12 mouse cellular contexts compared by ENCODE assay signal in the genomic region with DNA sequence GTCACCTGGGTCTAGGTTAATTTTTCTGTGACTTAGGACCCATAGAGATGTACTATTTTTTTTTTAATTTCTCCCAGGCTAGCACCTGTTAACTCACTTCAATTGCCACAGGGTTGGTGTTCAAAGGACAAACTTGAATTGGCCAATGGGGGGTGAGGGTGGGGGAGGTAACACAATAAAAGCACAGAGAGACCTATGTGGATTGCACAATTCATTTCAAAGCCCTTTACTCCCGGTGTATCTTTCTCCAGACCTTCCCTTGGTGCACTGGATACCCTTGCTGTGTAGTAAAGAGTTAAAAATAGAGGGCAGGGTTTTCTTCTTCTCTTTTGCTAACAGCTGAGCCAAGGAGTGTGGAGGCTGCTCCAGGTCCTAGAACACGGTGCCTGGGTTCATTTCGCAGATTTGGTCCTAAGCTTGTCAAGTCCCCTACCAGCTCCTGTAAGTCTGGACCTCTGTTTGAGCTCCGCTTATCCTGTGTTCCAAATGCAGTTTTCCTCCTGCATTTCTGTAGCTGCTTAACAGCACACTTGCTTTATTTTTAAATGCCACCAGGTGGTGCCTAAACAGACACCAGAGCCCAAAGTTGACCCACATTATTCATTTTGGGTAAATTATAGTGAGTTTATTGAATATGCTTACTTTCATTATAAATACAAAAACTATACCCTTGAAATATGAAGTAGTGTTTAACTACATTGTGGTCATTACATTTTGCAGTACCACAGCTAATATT. TPM values are rescaled to one million over a fixed set of nuclear protein-coding genes. Genes with fewer than 3 reads are reported as not detected.
A peak's percentile ranks its signal among the peaks of the same experiment; 100 is the strongest.
DNase-seq lines count a peak whose midpoint lies in the region; ATAC-seq and TF ChIP-seq lines count a peak whose summit lies in the region.
"Had no signal": no experiment of that assay in that cellular context is flagged by ENCODE, and none has a peak within 500 bp of the region (broad histone marks: within the 10 kb centered on the region; RNA-seq: fewer than 3 reads in every experiment).

No protein-coding gene starts in this region.

- H3K27ac ChIP-seq in gastrocnemius, adult 2 months, result no peak overlapping the region
- no peak overlapping the region for H3K27ac ChIP-seq in lung, postnatal 0 days (ENCODE audit: low read length)
- H3K27ac ChIP-seq: hindbrain, embryonic 15.5 days; lung, embryonic 15.5 days had no signal

- DNase-seq in gastrocnemius, adult 2 months, result no peak
- no peak for DNase-seq in gastrocnemius, postnatal 10 days
- DNase-seq in lung, postnatal 0 days (ENCODE audit: low spot score), result no peak
- no peak for DNase-seq in lung, postnatal 14 days
- peak; percentile 16 for DNase-seq in R1 (ENCODE audit: low read depth, low spot score)
- peak; percentile 35 for DNase-seq in naive thymus-derived CD4-positive, alpha-beta T cell, adult 2 months (ENCODE audit: low read depth)
- no peak for DNase-seq in embryo, embryonic 9.5 days (ENCODE audit: extremely low spot score)
- DNase-seq: adrenal gland, adult 8-10 months; layer of hippocampus, postnatal 36 days had no signal

- no peak overlapping the region for H3K9ac ChIP-seq in lung, postnatal 0 days (replicated peaks; ENCODE audit: low read depth)
- H3K9ac ChIP-seq: hindbrain, embryonic 15.5 days; lung, embryonic 15.5 days had no signal

- no peaks in the 10 kb centered on the region for H3K36me3 ChIP-seq in lung, postnatal 0 days (ENCODE audit: insufficient read depth, low read length)
- H3K36me3 ChIP-seq: hindbrain, embryonic 15.5 days; lung, embryonic 15.5 days had no signal

- no peak for TF ChIP-seq EP300 in lung, postnatal 0 days (IDR thresholded peaks at IDR 0.05)

- no peaks in the 10 kb centered on the region for H3K9me3 ChIP-seq in lung, postnatal 0 days (ENCODE audit: low read length)
- H3K9me3 ChIP-seq: hindbrain, embryonic 15.5 days; lung, embryonic 15.5 days had no signal

- no peaks in the 10 kb centered on the region for H3K4me1 ChIP-seq in lung, postnatal 0 days (ENCODE audit: insufficient read depth, low read depth, low read length)
- H3K4me1 ChIP-seq: hindbrain, embryonic 15.5 days; lung, embryonic 15.5 days had no signal

- intact Hi-C loops in gastrocnemius, adult 2 months (cut with DNase I), result no loop called here

- WGBS in lung, postnatal 0 days, result 69% methylated on average over 4 of the region's 4 CpGs

- TF ChIP-seq CTCF in gastrocnemius, adult 2 months (IDR thresholded peaks at IDR 0.05), result peak; percentile 24; the same call in 1 of the 2 replicates
- peak; percentile 44 for TF ChIP-seq CTCF in lung, postnatal 0 days (IDR thresholded peaks at IDR 0.05)

- no peak overlapping the region for H3K4me3 ChIP-seq in gastrocnemius, adult 2 months
- no peak overlapping the region for H3K4me3 ChIP-seq in lung, postnatal 0 days (ENCODE audit: low read depth, low read length)
- H3K4me3 ChIP-seq: hindbrain, embryonic 15.5 days; lung, embryonic 15.5 days had no signal

- no peak for ATAC-seq in lung, postnatal 0 days

- H3K27me3 ChIP-seq in lung, postnatal 0 days (replicated peaks; ENCODE audit: insufficient read depth, low read length), result no peaks in the 10 kb centered on the region
- H3K27me3 ChIP-seq: hindbrain, embryonic 15.5 days; lung, embryonic 15.5 days had no signal

- no peak overlapping the region for H3K4me2 ChIP-seq in lung, postnatal 0 days (replicated peaks; ENCODE audit: low read depth, low read length)
- H3K4me2 ChIP-seq: heart, embryonic 11.5 days; hindbrain, embryonic 15.5 days; lung, embryonic 15.5 days had no signal

RNA-seq across cellular contexts. Expression of gene Cers6, which starts 38.9 kb away (rescaled TPM):
- total RNA-seq in gastrocnemius, adult 2 months (2021), result 1 to 10 TPM in 1 of 2 experiments, under 1 TPM in 1; 0.59 to 1.6 TPM
- total RNA-seq in gastrocnemius, postnatal 10 days (2021), result 1 to 10 TPM; 5.2 to 6.3 TPM
- 9.6 and 11.4 TPM in 2 replicates for polyA plus RNA-seq in lung, postnatal 0 days (2015; fragmentation: Nextera tagmentation; extraction: Ambion mirVana)

Comparison
In these comparisons a context has a peak if more than half of its experiments do, and no peak if none do; other contexts are left out.
1. DNase-seq: peak in R1 (single experiment) and naive thymus-derived CD4-positive, alpha-beta T cell, adult 2 months (single experiment); none in gastrocnemius, adult 2 months (single experiment), gastrocnemius, postnatal 10 days (single experiment), lung, postnatal 0 days (single experiment), lung, postnatal 14 days (single experiment) and embryo, embryonic 9.5 days (single experiment).